Mouse (Mus musculus): Measurements from ENCODE around the gene Faap20.

The Faap20 gene

GRCm38 (mm10) chr4:155217241-155218103, 32.1 kb upstream of the Faap20 start:
- no peak for TF ChIP-seq GATA4 (IDR thresholded peaks at IDR 0.05; ENCODE audit: insufficient replicate concordance, low read length)

GRCm38 (mm10) chr4:155218104-155218732, 31.4 kb upstream of the Faap20 start:
- TF ChIP-seq GATA4 (IDR thresholded peaks at IDR 0.05; ENCODE audit: insufficient replicate concordance, low read length), result no peak

- TF ChIP-seq GATA4 (IDR thresholded peaks at IDR 0.05; ENCODE audit: insufficient replicate concordance, low read length), result no peak
These were observed 30.1 kb upstream of the Faap20 start for GRCm38 (mm10) chr4:155219271-155220212.

GRCm38 (mm10) chr4:155220213-155221100, 29.1 kb upstream of the Faap20 start:
- TF ChIP-seq GATA4 (IDR thresholded peaks at IDR 0.05; ENCODE audit: insufficient replicate concordance, low read length), result no peak

GRCm38 (mm10) chr4:155221106-155221505, 28.5 kb upstream of the Faap20 start:
- TF ChIP-seq GATA4 (IDR thresholded peaks at IDR 0.05; ENCODE audit: insufficient replicate concordance, low read length), result no peak

- no peak for TF ChIP-seq GATA4 (IDR thresholded peaks at IDR 0.05; ENCODE audit: insufficient replicate concordance, low read length)
These were observed 27.7 kb upstream of the Faap20 start for GRCm38 (mm10) chr4:155221599-155222551.

- no peak for TF ChIP-seq GATA4 (IDR thresholded peaks at IDR 0.05; ENCODE audit: insufficient replicate concordance, low read length)
These were observed 27.1 kb upstream of the Faap20 start, which contains the start of gene Ski for GRCm38 (mm10) chr4:155222552-155222840. TSS of gene Ski (minus strand) at chr4:155222592.

- no peak; the same call in 1 of the 2 replicates for TF ChIP-seq GATA4 (IDR thresholded peaks at IDR 0.05; ENCODE audit: insufficient replicate concordance, low read length)
These were observed 26.6 kb upstream of the Faap20 start for GRCm38 (mm10) chr4:155222841-155223593.

GRCm38 (mm10) chr4:155223594-155224528, 25.7 kb upstream of the Faap20 start:
- TF ChIP-seq GATA4 (IDR thresholded peaks at IDR 0.05; ENCODE audit: insufficient replicate concordance, low read length), result no peak

- TF ChIP-seq GATA4 (IDR thresholded peaks at IDR 0.05; ENCODE audit: insufficient replicate concordance, low read length), result no peak
These were observed 23.7 kb upstream of the Faap20 start for GRCm38 (mm10) chr4:155225918-155226317.

- TF ChIP-seq GATA4 (IDR thresholded peaks at IDR 0.05; ENCODE audit: insufficient replicate concordance, low read length), result no peak
These were observed 21.6 kb upstream of the Faap20 start for GRCm38 (mm10) chr4:155227986-155228385.

GRCm38 (mm10) chr4:155228461-155228860, 21.1 kb upstream of the Faap20 start:
- TF ChIP-seq GATA4 (IDR thresholded peaks at IDR 0.05; ENCODE audit: insufficient replicate concordance, low read length), result no peak
